Mouse (Mus musculus): Measurements from ENCODE around the gene Gpatch3. TPM values are rescaled to one million over a fixed set of nuclear protein-coding genes. Genes with fewer than 3 reads are reported as not detected.

The Gpatch3 gene
- polyA plus RNA-seq, 1 experiment, result 6.3 TPM

DNA sequence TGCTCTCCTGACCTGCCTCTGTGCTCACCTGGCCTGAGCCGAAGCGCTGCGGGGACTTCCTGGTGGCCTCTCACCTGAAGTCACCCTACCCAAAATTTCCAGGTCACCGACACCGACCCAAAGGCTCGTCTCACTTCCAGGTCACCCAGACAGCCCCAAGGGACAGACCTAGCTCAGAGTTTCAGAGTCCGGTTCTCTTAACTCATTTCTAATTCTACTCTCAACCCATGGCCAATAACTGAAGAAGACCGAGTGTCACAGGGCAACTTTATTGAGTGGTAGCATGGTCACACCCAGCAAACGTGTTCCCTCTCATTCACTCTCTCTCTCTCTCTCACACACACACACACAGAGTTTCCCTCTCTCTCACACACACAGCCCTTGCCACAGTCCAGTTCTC lies 25.8 kb downstream of the Gpatch3 start:
- H3K4me1 ChIP-seq (ENCODE audit: control insufficient read depth, insufficient read depth, low read length), result peaks cover 2% of the 10 kb centered on the region; the same call in 1 of the 2 replicates
- TF ChIP-seq CTCF (IDR thresholded peaks at IDR 0.05; ENCODE audit: extremely low read depth, insufficient read depth, low read length), result no peak
- H3K4me3 ChIP-seq (ENCODE audit: insufficient read depth, low read length), result peak overlapping the region; percentile 29; the same call in 1 of the 2 replicates
- H3K27ac ChIP-seq (ENCODE audit: insufficient read depth, low read length), result no peak overlapping the region

DNA sequence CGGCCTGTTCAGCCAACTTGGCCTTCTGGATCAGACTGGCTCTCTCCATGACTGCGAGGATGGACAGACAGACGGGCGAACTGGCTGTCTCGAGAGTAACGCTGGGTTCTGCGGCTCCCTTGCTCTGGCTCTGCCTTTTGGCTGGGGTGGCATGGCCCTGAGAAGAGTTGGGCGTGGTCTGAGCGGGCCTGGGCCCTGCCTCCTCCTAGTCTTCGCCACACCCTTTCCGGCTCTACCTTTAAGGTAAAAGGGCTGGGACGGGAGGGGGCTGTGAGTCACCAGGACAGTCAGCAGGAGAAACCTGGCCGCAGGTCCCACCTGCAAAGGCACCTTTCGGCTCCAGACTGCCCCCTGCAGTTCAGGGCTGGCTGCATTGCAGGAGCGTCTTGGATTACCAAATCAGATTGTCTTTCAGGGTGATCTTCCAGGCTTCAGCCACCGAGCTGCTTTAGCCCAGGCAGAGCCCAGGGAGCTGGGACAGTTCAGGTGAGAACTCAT lies 27.2 kb downstream of the Gpatch3 start, which contains the start of gene Sfn:
Gene Sfn, minus strand, starts transcription at position 448 of the 498 bp plus-strand sequence.
- TF ChIP-seq CTCF (IDR thresholded peaks at IDR 0.05; ENCODE audit: extremely low read depth, insufficient read depth, low read length) (0 out of 2 replicates have a peak, but pooled peaks have one; percentile 16), POLR2A (IDR thresholded peaks at IDR 0.05; ENCODE audit: extremely low read depth, insufficient read depth, low read length) (no peak)
- H3K27ac ChIP-seq (ENCODE audit: insufficient read depth, low read length), result no peak within 1 kb of the TSS

DNA sequence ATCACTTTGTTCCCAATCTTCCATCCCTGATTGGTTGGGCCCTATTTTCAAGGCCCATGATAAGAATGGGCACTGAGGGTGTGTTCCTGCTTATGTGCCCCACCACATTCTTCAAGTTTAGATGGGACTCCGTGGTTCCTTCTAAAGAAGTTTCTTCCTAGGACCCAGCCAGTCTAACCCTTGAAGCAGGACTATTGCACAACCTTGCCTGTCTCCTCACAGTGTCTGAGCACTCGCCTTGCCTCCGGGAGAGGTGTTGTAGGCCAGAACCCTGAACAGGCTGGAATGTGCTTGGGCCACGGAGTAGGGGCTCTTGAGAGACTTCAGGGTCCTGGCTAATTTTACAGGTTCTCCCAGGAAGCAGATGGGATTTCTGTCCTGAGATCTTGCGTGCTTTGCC lies 28.5 kb downstream of the Gpatch3 start:
- Histone ChIP-seq H3K4me1 (ENCODE audit: control insufficient read depth, insufficient read depth, low read length) (peaks cover 2% of the 10 kb centered on the region; the same call in 1 of the 2 replicates), H3K27ac (ENCODE audit: insufficient read depth, low read length) (no peak overlapping the region), H3K4me3 (ENCODE audit: insufficient read depth, low read length) (no peak overlapping the region)
- TF ChIP-seq CTCF (IDR thresholded peaks at IDR 0.05; ENCODE audit: extremely low read depth, insufficient read depth, low read length) (no peak), POLR2A (IDR thresholded peaks at IDR 0.05; ENCODE audit: extremely low read depth, insufficient read depth, low read length) (no peak)

More for the DNA sequence above, 27.2 kb downstream of the Gpatch3 start, which contains the start of gene Sfn:
- peaks cover 2% of the 10 kb centered on the region; the same call in 1 of the 2 replicates for H3K4me1 ChIP-seq (ENCODE audit: control insufficient read depth, insufficient read depth, low read length)
- H3K4me3 ChIP-seq (ENCODE audit: insufficient read depth, low read length), result no peak within 1 kb of the TSS

DNA sequence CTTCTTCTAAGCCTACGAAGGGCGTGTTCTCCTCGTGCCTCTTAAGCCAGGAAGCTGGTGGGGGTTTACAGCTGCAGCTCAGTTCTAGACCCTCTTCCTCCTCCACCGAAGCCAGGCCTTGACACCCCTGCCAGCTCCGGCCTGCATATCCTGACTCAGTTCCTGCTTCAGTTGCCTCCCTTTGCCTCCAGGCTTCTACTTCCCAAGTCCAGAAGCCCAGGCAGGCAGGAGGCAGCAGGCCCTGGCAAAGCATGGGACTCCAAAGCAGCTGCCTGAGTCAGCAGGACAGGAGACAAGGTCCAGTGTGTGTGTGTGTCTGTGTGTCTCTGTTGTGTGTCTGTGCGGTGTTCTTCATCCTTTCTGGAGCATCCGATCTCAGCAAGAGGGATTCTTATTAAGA lies 29.6 kb downstream of the Gpatch3 start:
- Histone ChIP-seq H3K4me1 (ENCODE audit: control insufficient read depth, insufficient read depth, low read length) (peaks cover 2% of the 10 kb centered on the region; the same call in 1 of the 2 replicates), H3K4me3 (ENCODE audit: insufficient read depth, low read length) (no peak overlapping the region), H3K27ac (ENCODE audit: insufficient read depth, low read length) (no peak overlapping the region)
- TF ChIP-seq CTCF (IDR thresholded peaks at IDR 0.05; ENCODE audit: extremely low read depth, insufficient read depth, low read length) (no peak), POLR2A (IDR thresholded peaks at IDR 0.05; ENCODE audit: extremely low read depth, insufficient read depth, low read length) (no peak)

DNA sequence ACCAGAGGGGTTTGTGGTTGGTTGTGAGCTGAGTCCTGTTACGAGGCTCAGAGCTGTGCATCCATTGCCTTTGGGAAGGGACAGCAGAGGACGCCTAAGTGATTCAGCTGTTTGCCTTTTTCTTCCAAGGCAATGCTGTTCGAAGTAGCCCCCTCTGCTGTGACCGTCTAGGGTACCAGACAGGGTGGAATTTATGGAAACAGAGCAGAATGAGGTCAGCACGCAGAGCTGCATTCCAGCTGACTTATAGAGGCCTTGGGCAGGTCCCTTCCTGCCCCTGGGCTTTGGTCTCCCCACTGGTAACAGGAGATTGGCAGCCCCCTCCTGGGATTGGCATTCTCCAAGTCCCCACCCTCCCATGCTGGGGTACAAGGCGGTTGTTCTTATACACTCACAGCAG lies 30.3 kb downstream of the Gpatch3 start:
- no peak overlapping the region for H3K27ac ChIP-seq (ENCODE audit: insufficient read depth, low read length)
- H3K4me3 ChIP-seq (ENCODE audit: insufficient read depth, low read length), result no peak overlapping the region
- no peak for TF ChIP-seq CTCF (IDR thresholded peaks at IDR 0.05; ENCODE audit: extremely low read depth, insufficient read depth, low read length)
- TF ChIP-seq POLR2A (IDR thresholded peaks at IDR 0.05; ENCODE audit: extremely low read depth, insufficient read depth, low read length), result no peak

DNA sequence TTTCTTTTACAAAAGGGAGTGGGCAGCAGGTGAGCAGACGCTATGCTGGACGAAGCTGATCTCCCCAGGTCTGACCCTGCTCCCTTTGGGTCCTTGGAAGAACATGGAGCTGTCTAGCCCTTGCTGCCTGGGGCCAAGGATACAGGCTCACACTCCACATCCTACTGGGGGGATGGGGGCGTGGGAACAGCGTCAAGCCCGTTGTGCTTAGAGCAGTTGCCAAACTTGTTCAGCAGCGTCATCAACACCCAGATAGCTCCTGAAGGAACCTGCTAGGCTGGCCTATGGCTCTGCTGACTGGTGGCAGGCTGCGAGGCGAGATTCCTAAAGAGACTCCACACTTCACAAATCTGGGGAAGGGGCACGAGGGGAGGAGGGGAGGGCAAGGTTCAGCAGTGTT lies 30.8 kb downstream of the Gpatch3 start:
- Histone ChIP-seq H3K27ac (ENCODE audit: insufficient read depth, low read length) (no peak overlapping the region), H3K4me1 (ENCODE audit: control insufficient read depth, insufficient read depth, low read length) (no peaks in the 10 kb centered on the region), H3K4me3 (ENCODE audit: insufficient read depth, low read length) (no peak overlapping the region)
- TF ChIP-seq CTCF (IDR thresholded peaks at IDR 0.05; ENCODE audit: extremely low read depth, insufficient read depth, low read length) (no peak), POLR2A (IDR thresholded peaks at IDR 0.05; ENCODE audit: extremely low read depth, insufficient read depth, low read length) (no peak)

More for the DNA sequence above, 30.3 kb downstream of the Gpatch3 start:
- H3K4me1 ChIP-seq (ENCODE audit: control insufficient read depth, insufficient read depth, low read length), result peaks cover 1% of the 10 kb centered on the region; the same call in 1 of the 2 replicates

DNA sequence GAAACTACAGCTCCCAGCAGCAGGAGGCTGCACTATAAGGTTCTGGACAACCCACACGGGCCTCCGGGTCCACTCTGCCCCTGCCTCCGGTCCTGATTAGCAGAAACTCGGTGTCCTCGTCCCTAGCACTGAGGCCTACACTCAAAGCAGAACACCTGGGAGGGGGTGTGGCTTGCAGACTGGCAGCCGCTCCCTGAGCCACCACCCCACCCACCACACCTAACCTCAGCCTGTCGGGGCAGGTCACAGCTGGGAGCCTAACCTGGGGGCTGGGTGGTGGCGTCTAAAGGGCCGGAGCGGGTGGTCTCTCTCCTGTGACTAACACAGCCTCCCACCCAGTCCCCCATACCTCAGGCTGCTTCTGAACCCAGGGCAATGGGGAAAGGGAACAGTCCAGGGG lies 32.7 kb downstream of the Gpatch3 start:
- Histone ChIP-seq H3K4me1 (ENCODE audit: control insufficient read depth, insufficient read depth, low read length) (no peaks in the 10 kb centered on the region), H3K4me3 (ENCODE audit: insufficient read depth, low read length) (no peak overlapping the region), H3K27ac (ENCODE audit: insufficient read depth, low read length) (no peak overlapping the region)
- TF ChIP-seq POLR2A (IDR thresholded peaks at IDR 0.05; ENCODE audit: extremely low read depth, insufficient read depth, low read length) (no peak), CTCF (IDR thresholded peaks at IDR 0.05; ENCODE audit: extremely low read depth, insufficient read depth, low read length) (no peak)

DNA sequence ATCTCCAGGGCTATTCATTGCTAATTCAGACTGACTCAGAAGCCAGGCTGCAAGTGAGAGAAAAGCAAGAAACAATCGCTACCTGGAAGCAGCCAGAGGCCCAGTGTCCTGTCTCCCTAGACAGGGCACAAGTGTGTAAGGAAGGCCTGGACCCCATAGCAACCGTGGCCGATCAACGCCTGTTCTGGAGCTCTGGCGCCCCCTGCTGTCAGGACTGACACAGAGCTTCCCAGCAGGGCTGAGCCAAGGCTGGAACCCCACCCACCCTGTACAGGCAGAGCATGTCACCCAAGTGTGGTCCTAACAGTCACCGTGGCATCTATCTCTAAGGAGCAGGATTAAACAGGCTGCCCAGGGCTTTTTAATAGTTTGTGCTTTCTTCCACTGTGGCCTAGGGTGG lies 35.2 kb downstream of the Gpatch3 start:
- TF ChIP-seq POLR2A (IDR thresholded peaks at IDR 0.05; ENCODE audit: extremely low read depth, insufficient read depth, low read length) (no peak), CTCF (IDR thresholded peaks at IDR 0.05; ENCODE audit: extremely low read depth, insufficient read depth, low read length) (peak; percentile 81)
- Histone ChIP-seq H3K4me3 (ENCODE audit: insufficient read depth, low read length) (no peak overlapping the region), H3K27ac (ENCODE audit: insufficient read depth, low read length) (no peak overlapping the region)

DNA sequence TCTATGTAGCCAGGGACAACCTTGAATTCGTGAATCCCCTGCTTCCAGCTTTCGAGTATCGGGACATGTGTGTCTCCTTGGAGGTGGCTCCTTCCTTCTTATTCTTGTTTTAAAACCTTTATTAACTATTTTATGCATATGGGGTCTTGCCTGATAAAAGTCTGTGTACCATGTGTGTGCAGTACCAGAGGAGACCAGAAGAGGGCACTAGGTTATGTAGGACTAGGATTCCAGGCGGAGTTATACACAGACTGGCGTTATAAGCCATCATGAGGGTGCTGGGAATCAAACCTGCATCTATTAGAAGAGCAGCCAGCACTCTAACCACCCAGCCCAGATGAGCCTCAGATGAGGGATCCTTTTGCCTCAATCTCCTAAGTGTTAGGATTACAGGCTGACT lies 37.3 kb downstream of the Gpatch3 start:
- H3K4me1 ChIP-seq (ENCODE audit: control insufficient read depth, insufficient read depth, low read length), result peaks cover 5% of the 10 kb centered on the region
- H3K27ac ChIP-seq (ENCODE audit: insufficient read depth, low read length), result no peak overlapping the region
- no peak for TF ChIP-seq POLR2A (IDR thresholded peaks at IDR 0.05; ENCODE audit: extremely low read depth, insufficient read depth, low read length)
- TF ChIP-seq CTCF (IDR thresholded peaks at IDR 0.05; ENCODE audit: extremely low read depth, insufficient read depth, low read length), result no peak
- H3K4me3 ChIP-seq (ENCODE audit: insufficient read depth, low read length), result no peak overlapping the region

More for the DNA sequence above, 35.2 kb downstream of the Gpatch3 start:
- H3K4me1 ChIP-seq (ENCODE audit: control insufficient read depth, insufficient read depth, low read length), result peaks cover 4% of the 10 kb centered on the region

DNA sequence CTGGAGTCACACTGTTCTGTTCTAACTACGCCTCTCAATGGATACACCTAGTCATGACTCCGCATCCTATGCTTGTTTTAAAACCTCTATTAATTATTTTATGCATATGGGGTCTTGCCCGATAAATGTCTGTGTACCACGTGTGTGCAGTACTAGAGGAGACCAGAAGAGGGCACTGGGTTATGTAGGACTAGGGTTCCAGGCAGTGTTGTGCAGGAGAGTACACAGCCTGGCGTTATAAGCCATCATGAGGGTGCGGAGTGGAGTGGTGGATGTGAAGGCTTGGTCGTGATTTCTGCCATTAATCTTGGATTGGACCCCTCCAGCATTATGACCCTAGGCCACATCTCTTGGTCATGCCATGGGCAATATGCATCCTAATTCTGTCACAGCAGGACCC lies 37.9 kb downstream of the Gpatch3 start:
- Histone ChIP-seq H3K4me1 (ENCODE audit: control insufficient read depth, insufficient read depth, low read length) (peaks cover 5% of the 10 kb centered on the region), H3K4me3 (ENCODE audit: insufficient read depth, low read length) (no peak overlapping the region), H3K27ac (ENCODE audit: insufficient read depth, low read length) (no peak overlapping the region)
- TF ChIP-seq CTCF (IDR thresholded peaks at IDR 0.05; ENCODE audit: extremely low read depth, insufficient read depth, low read length), result 0 out of 2 replicates have a peak, but pooled peaks have one; percentile 10
- no peak for TF ChIP-seq POLR2A (IDR thresholded peaks at IDR 0.05; ENCODE audit: extremely low read depth, insufficient read depth, low read length)

Measured in cortical plate, adult 2 months (tissue).